Mouse (Mus musculus) frontal cortex, postnatal 10 days (tissue): ENCODE results near the gene Gfm2.

ENCODE experiments used
- DNase-seq, 2 experiments: peaks; one replicate each; pipeline ENCODE4 v3.0.0; 2022; ENCODE audit warnings: low spot score in 2 of 2, mixed read lengths in 1 of 2

Gene Gfm2

DNA sequence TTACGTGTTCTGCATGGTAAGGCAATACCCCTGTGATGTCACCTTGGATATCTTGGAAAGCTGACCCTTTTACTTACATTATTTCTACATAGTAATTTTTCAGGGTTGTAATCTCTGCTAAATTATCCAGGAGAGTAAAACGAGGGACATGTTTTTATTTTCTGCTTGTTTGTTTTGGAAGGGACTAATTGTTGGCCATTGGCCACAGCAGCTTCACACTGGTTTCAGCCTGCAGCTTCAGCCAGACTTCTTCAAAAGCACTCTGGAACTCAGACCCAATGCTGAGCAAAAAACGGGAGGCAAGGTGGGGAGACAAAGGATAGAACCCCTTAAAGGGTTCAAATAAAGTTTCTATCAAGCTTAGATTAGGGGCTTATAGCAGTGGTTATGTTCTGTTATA is 92.4 kb downstream of the Gfm2 start:
- DNase-seq, result no peak
